Mouse (Mus musculus): Measurements from ENCODE around the gene Phka1.

- TF ChIP-seq POLR2A (IDR thresholded peaks at IDR 0.05; ENCODE audit: borderline replicate concordance, insufficient read depth, low read length) (no peak), CTCF (IDR thresholded peaks at IDR 0.05; ENCODE audit: borderline replicate concordance, insufficient read depth, low read depth, low read length) (no peak)
These were observed 134.8 kb downstream of the Phka1 start for GRCm38 (mm10) chrX:102509205-102509604.
